Mouse (Mus musculus): ENCODE data around the gene Eya4. TPM values are rescaled to one million over a fixed set of nuclear protein-coding genes. Genes with fewer than 3 reads are reported as not detected.

Eya4 gene
- polyA plus RNA-seq, 1 experiment from 2014 or later: 0.49 TPM

DNA sequence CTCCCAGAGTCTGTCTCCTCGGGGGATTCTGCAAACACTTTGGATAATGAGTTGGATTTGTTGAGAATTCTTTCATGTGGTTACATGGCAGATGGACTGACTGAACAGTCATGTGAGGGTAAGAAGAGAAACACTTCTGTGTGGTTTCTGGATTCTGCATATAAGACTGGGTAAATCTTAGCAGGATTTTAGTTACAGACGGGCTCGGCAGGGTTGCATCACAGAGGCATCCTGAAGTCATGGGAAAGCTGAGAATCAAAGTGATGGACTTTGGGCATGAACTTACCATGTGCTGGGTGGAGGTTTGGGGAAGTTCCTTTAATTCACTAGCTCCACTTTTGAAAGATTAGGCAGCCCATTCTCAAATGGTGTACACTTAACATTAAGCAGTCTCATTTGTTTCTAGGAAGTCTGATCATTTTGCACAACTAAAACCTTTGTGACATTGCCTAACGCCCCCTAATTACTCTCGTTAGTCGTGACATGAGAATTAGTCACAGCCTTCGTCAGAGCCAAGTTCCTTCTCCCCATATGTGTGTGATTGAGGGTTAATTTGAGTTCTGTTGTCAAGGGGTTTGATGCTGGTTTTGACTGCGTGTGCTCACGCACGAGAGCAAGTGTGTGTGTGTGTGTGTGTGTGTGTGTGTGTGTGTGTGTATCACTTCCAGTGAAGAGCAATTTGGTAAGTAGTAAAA lies 147.3 kb downstream of the Eya4 start:
- WGBS: 50% methylated on average over 10 of the region's 10 CpGs

DNA sequence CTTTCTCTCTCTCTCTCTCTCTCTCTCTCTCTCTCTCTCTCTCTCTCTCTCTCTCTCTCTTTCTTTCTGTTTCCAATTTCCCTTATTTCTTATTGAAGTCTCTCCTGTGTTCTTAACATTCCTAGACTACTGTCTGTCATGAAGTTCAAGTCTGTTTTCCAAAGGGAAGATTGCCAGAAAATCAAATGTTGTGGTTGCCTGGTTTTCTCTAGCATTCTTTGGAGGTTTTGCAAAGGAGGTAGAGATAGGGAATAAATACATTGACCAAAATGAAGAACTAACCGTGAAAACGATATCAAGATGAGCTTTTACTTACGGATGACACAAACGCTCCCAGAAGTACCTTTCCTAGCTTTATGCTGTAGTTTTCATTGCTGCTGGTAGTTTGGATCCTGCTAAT lies 148.0 kb downstream of the Eya4 start:
- Histone ChIP-seq H3K4me2 (ENCODE audit: low read length) (no peak overlapping the region), H3K4me3 (ENCODE audit: low read length) (no peak overlapping the region), H3K4me1 (ENCODE audit: control insufficient read depth, insufficient read depth, low read depth, low read length) (no peaks in the 10 kb centered on the region), H3K27ac (ENCODE audit: low read depth, low read length) (no peak overlapping the region), H3K36me3 (ENCODE audit: control insufficient read depth, insufficient read depth, low read length) (no peaks in the 10 kb centered on the region), H3K9ac (ENCODE audit: low read depth, low read length) (no peak overlapping the region), H3K27me3 (replicated peaks; ENCODE audit: control insufficient read depth, insufficient read depth, low read length) (no peaks in the 10 kb centered on the region), H3K9me3 (ENCODE audit: control insufficient read depth, low read length) (no peaks in the 10 kb centered on the region)
- 91% methylated on average over 4 of the region's 4 CpGs for WGBS
- no peak for ATAC-seq

More for the DNA sequence above, 147.3 kb downstream of the Eya4 start:
- Histone ChIP-seq H3K27ac (ENCODE audit: low read depth, low read length) (no peak overlapping the region), H3K4me2 (ENCODE audit: low read length) (no peak overlapping the region), H3K9ac (ENCODE audit: low read depth, low read length) (no peak overlapping the region), H3K9me3 (ENCODE audit: control insufficient read depth, low read length) (no peaks in the 10 kb centered on the region), H3K36me3 (ENCODE audit: control insufficient read depth, insufficient read depth, low read length) (no peaks in the 10 kb centered on the region), H3K4me3 (ENCODE audit: low read length) (no peak overlapping the region), H3K4me1 (ENCODE audit: control insufficient read depth, insufficient read depth, low read depth, low read length) (no peaks in the 10 kb centered on the region), H3K27me3 (replicated peaks; ENCODE audit: control insufficient read depth, insufficient read depth, low read length) (no peaks in the 10 kb centered on the region)
- ATAC-seq: no peak

DNA sequence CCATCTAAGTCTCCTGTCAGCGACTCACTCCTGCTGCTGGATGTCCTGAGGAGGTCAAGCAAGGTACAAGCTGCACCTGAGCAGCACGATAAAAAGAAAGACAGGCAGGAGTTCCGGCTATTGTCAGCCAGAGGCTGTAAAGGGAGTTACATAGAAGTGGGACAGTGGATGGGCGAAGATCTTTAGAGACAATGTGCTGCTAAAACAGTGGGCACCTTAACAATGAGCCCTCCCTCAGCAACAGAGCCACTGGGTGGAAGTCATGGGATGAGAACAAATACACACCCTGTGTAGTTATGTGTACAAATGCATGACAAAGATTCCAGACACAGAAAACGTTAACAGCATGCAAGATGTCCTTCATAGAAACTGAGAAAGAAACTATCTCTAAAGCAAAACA lies 152.3 kb downstream of the Eya4 start:
- Histone ChIP-seq H3K9ac (ENCODE audit: low read depth, low read length) (no peak overlapping the region), H3K36me3 (ENCODE audit: control insufficient read depth, insufficient read depth, low read length) (no peaks in the 10 kb centered on the region), H3K4me3 (ENCODE audit: low read length) (no peak overlapping the region), H3K9me3 (ENCODE audit: control insufficient read depth, low read length) (no peaks in the 10 kb centered on the region), H3K4me1 (ENCODE audit: control insufficient read depth, insufficient read depth, low read depth, low read length) (no peaks in the 10 kb centered on the region), H3K27ac (ENCODE audit: low read depth, low read length) (no peak overlapping the region), H3K27me3 (replicated peaks; ENCODE audit: control insufficient read depth, insufficient read depth, low read length) (no peaks in the 10 kb centered on the region), H3K4me2 (ENCODE audit: low read length) (no peak overlapping the region)
- 69% methylated on average over 5 of the region's 5 CpGs for WGBS
- no peak for ATAC-seq

DNA sequence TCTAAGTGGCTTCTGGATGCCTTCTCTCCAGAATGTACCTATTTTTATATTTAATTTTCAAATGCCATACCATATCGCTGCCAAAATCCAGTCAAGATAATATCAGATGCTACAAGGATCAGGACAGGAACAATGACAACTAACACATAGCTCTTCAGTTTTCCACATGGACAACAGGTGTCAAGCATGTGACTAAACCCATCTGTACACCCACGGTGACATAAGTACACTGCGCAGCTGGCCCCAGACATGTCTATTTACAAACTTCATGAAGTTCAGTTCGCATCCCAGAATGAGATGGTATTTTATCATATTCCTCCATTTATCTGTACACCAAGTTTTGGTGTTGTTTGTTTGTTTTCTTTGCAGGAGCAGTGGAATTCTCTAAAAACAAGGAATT lies 154.2 kb downstream of the Eya4 start:
- no peaks in the 10 kb centered on the region for H3K36me3 ChIP-seq (ENCODE audit: control insufficient read depth, insufficient read depth, low read length)
- H3K27me3 ChIP-seq (replicated peaks; ENCODE audit: control insufficient read depth, insufficient read depth, low read length): no peaks in the 10 kb centered on the region
- no peak for ATAC-seq
- H3K9me3 ChIP-seq (ENCODE audit: control insufficient read depth, low read length): no peaks in the 10 kb centered on the region
- no peak overlapping the region for H3K27ac ChIP-seq (ENCODE audit: low read depth, low read length)
- no peak overlapping the region for H3K4me3 ChIP-seq (ENCODE audit: low read length)
- 94% methylated on average over 4 of the region's 4 CpGs for whole genome bisulfite sequencing
- H3K9ac ChIP-seq (ENCODE audit: low read depth, low read length): no peak overlapping the region
- no peaks in the 10 kb centered on the region for H3K4me1 ChIP-seq (ENCODE audit: control insufficient read depth, insufficient read depth, low read depth, low read length)
- H3K4me2 ChIP-seq (ENCODE audit: low read length): no peak overlapping the region

DNA sequence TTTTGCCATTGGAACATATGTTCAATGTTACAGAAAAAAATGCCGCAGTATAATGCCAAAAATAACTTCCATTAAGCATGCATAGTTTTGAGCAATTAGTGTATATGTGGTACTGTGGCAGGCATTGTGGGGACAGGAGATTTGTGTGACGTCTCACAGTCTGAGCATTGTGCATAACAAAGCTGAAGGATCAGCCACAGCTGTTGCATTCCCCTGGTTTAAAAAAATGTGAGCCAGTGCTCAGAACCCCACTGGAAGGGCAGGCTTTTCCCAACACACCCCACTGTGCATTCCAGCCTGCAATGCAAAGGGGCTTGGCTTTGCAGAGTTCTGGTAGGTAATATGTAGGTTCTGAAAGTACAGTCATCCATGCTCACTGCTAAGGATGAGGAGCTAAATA lies 155.2 kb downstream of the Eya4 start:
- ATAC-seq: no peak
- no peaks in the 10 kb centered on the region for H3K4me1 ChIP-seq (ENCODE audit: control insufficient read depth, insufficient read depth, low read depth, low read length)
- no peaks in the 10 kb centered on the region for H3K27me3 ChIP-seq (replicated peaks; ENCODE audit: control insufficient read depth, insufficient read depth, low read length)
- H3K4me3 ChIP-seq (ENCODE audit: low read length): no peak overlapping the region
- 32% methylated on average over 2 of the region's 2 CpGs for WGBS
- H3K4me2 ChIP-seq (ENCODE audit: low read length): no peak overlapping the region
- H3K36me3 ChIP-seq (ENCODE audit: control insufficient read depth, insufficient read depth, low read length): no peaks in the 10 kb centered on the region
- H3K9me3 ChIP-seq (ENCODE audit: control insufficient read depth, low read length): no peaks in the 10 kb centered on the region
- H3K9ac ChIP-seq (ENCODE audit: low read depth, low read length): no peak overlapping the region
- H3K27ac ChIP-seq (ENCODE audit: low read depth, low read length): no peak overlapping the region

DNA sequence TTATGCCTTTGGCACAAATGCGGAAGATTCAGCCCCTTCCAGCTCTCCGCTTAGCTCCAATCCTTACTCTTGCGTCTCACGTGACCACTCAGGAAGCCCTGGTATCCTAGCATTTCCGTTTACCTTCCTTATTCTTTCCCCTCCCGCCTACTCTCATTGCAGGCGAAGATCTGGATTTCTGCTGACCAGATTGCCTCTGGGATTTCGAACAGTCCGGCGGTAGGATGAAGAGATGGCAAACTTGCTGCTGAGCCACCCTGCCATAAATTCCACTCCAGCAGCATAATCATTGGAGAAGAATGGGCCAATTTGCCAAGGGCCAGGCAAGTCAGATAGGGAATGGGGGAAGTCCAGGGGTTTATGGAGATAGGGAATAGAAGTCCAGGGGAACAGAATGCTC lies 160.8 kb downstream of the Eya4 start:
- no peaks in the 10 kb centered on the region for H3K36me3 ChIP-seq (ENCODE audit: control insufficient read depth, insufficient read depth, low read length)
- H3K9ac ChIP-seq (ENCODE audit: low read depth, low read length): no peak overlapping the region
- H3K27ac ChIP-seq (ENCODE audit: low read depth, low read length): no peak overlapping the region
- WGBS: 89% methylated on average over 10 of the region's 10 CpGs
- ATAC-seq: no peak
- no peaks in the 10 kb centered on the region for H3K4me1 ChIP-seq (ENCODE audit: control insufficient read depth, insufficient read depth, low read depth, low read length)
- H3K9me3 ChIP-seq (ENCODE audit: control insufficient read depth, low read length): no peaks in the 10 kb centered on the region
- H3K27me3 ChIP-seq (replicated peaks; ENCODE audit: control insufficient read depth, insufficient read depth, low read length): no peaks in the 10 kb centered on the region
- no peak overlapping the region for H3K4me2 ChIP-seq (ENCODE audit: low read length)
- no peak overlapping the region for H3K4me3 ChIP-seq (ENCODE audit: low read length)

DNA sequence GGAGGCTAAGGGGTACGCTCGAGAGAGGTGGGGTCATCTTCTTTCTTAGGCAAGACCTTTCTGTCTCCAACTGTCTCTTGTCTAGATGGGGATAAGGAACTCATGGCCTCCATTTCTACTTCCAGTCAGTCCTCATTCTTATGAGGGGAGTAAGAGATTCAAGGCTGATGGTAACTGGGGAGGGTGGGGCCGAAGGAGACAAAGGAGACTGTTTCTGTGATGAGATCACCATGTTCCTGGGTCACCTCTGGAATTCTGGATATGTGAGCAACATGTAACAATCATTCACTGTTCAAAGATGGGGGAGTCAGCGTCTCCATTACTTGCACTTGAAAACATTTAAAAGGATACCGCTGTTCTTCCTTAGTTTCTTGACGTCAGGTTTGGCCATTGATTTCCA lies 165.2 kb downstream of the Eya4 start:
- Histone ChIP-seq H3K9ac (ENCODE audit: low read depth, low read length) (no peak overlapping the region), H3K4me1 (ENCODE audit: control insufficient read depth, insufficient read depth, low read depth, low read length) (no peaks in the 10 kb centered on the region), H3K36me3 (ENCODE audit: control insufficient read depth, insufficient read depth, low read length) (no peaks in the 10 kb centered on the region), H3K4me3 (ENCODE audit: low read length) (no peak overlapping the region), H3K9me3 (ENCODE audit: control insufficient read depth, low read length) (no peaks in the 10 kb centered on the region), H3K27me3 (replicated peaks; ENCODE audit: control insufficient read depth, insufficient read depth, low read length) (no peaks in the 10 kb centered on the region), H3K4me2 (ENCODE audit: low read length) (no peak overlapping the region), H3K27ac (ENCODE audit: low read depth, low read length) (no peak overlapping the region)
- no peak for ATAC-seq
- WGBS: 88% methylated on average over 6 of the region's 6 CpGs

DNA sequence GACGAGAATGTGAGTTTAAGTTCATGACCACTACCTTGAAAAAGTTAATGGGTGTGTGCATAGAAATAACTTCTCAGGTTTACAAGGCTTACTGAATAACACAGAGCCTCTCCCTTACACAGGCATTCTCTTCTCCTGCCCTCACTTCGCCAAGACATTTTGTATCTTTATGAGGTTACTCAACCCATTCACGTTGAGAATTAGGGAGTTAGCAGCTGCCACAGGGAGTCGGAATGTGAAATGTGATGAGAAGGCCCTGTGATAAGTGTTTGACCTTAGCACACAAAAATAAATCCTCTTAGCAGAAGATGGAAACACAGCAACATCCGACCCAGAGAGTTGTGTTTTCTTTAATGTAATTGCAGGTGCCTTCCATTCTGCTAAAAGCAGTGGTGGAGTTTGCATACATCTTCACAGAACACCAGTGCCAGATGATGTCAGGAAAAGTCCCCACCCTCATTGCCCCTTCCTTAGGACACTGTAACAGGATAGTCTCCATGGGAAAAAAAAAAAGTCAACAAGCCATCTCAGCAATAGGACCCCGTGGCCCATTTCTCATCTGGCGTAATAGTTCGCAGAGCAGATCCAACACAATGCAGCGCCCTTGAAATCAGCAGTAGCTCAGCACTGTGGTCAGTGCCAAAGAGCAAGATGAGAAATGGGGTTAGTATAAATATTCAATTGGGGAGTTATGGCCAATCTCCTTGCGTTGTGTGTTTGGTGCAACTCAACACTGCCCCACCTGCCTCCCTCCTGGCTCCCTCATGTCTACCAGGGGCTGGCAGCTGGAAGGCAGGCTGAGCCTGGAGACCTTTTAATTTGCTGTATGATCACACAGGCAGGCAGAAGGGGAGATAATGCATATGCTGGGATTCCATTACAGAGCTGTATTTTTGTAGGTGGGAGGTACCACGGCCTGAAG lies 168.8 kb downstream of the Eya4 start:
- H3K4me1 ChIP-seq (ENCODE audit: control insufficient read depth, insufficient read depth, low read depth, low read length): no peaks in the 10 kb centered on the region
- H3K9me3 ChIP-seq (ENCODE audit: control insufficient read depth, low read length): no peaks in the 10 kb centered on the region
- H3K27me3 ChIP-seq (replicated peaks; ENCODE audit: control insufficient read depth, insufficient read depth, low read length): no peaks in the 10 kb centered on the region
- no peaks in the 10 kb centered on the region for H3K36me3 ChIP-seq (ENCODE audit: control insufficient read depth, insufficient read depth, low read length)
- 84% methylated on average over 11 of the region's 11 CpGs for WGBS
- H3K4me3 ChIP-seq (ENCODE audit: low read length): no peak overlapping the region
- H3K9ac ChIP-seq (ENCODE audit: low read depth, low read length): no peak overlapping the region
- ATAC-seq: no peak
- H3K4me2 ChIP-seq (ENCODE audit: low read length): no peak overlapping the region
- no peak overlapping the region for H3K27ac ChIP-seq (ENCODE audit: low read depth, low read length)

DNA sequence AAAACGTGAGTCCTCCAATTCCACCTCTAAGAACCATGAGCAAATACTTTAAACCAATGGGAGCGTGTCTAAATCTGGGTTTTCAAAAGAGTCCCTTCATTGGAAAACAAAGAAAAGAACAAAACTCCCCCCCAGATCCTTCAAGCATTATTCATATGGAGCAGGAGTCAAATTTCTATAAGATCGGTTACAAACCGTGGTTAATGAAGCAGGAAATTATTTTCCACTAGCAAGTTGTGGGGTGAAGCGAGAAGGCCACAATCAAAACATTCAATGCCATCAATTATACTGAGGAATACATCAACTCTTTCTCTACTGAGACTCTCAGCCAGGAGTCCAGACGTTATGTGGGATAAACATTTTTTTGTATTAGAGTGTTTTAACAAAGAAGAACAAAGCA lies 171.3 kb downstream of the Eya4 start:
- H3K4me2 ChIP-seq (ENCODE audit: low read length): no peak overlapping the region
- no peak overlapping the region for H3K9ac ChIP-seq (ENCODE audit: low read depth, low read length)
- no peak for ATAC-seq
- no peaks in the 10 kb centered on the region for H3K9me3 ChIP-seq (ENCODE audit: control insufficient read depth, low read length)
- H3K4me3 ChIP-seq (ENCODE audit: low read length): no peak overlapping the region
- H3K36me3 ChIP-seq (ENCODE audit: control insufficient read depth, insufficient read depth, low read length): no peaks in the 10 kb centered on the region
- 16% methylated on average over 6 of the region's 6 CpGs for WGBS
- no peak overlapping the region for H3K27ac ChIP-seq (ENCODE audit: low read depth, low read length)
- H3K27me3 ChIP-seq (replicated peaks; ENCODE audit: control insufficient read depth, insufficient read depth, low read length): no peaks in the 10 kb centered on the region
- H3K4me1 ChIP-seq (ENCODE audit: control insufficient read depth, insufficient read depth, low read depth, low read length): no peaks in the 10 kb centered on the region
